Mouse (Mus musculus) C2C12 (cell line): Measurements from ENCODE around the gene Nrxn1.

Source experiments
- CTCF ChIP-seq: IDR thresholded peaks from one replicate; pipeline ENCODE4 v1.5.1; 2011; ENCODE audit not compliant: control insufficient read depth, insufficient read depth, insufficient read length
- USF1 ChIP-seq: IDR thresholded peaks from one replicate; pipeline ENCODE4 v1.6.1; 2011; ENCODE audit warnings: low read depth, mild to moderate bottlenecking, control low read depth, moderate library complexity

- no peak for TF ChIP-seq USF1
- TF ChIP-seq CTCF, result no peak
Observed at GRCm38 (mm10) chr17:90452770-90453169, 640.1 kb downstream of the Nrxn1 start.
